Mouse (Mus musculus) urinary bladder, postnatal 14 days (tissue): ENCODE results near the gene Mrvi1.

Experiments used
- DNase-seq: peaks from one replicate; pipeline ENCODE4 v3.0.0; 2021; ENCODE audit warnings: low spot score

The Mrvi1 gene

GRCm38 (mm10) chr7:110893943-110894610 lies 88.2 kb downstream of the Mrvi1 start:
- DNase-seq: peak; percentile 20

GRCm38 (mm10) chr7:110891501-110891986 lies 90.7 kb downstream of the Mrvi1 start:
- peak; percentile 54 for DNase-seq

- DNase-seq: peak; percentile 38
Measured at GRCm38 (mm10) chr7:110881746-110882333, 100.4 kb downstream of the Mrvi1 start.

- DNase-seq: no peak
Measured at GRCm38 (mm10) chr7:110878028-110878427, 104.2 kb downstream of the Mrvi1 start.

GRCm38 (mm10) chr7:110876965-110877364 lies 105.3 kb downstream of the Mrvi1 start:
- DNase-seq: no peak

- no peak for DNase-seq
Measured at GRCm38 (mm10) chr7:110868807-110869206, 113.5 kb downstream of the Mrvi1 start.

- no peak for DNase-seq
Measured at GRCm38 (mm10) chr7:110867116-110867515, 115.1 kb downstream of the Mrvi1 start.

GRCm38 (mm10) chr7:110866021-110866420 lies 116.2 kb downstream of the Mrvi1 start:
- no peak for DNase-seq

GRCm38 (mm10) chr7:110865570-110865969 lies 116.7 kb downstream of the Mrvi1 start:
- DNase-seq: no peak

GRCm38 (mm10) chr7:110865038-110865437 lies 117.2 kb downstream of the Mrvi1 start:
- DNase-seq: no peak

GRCm38 (mm10) chr7:110862751-110863289 lies 119.4 kb downstream of the Mrvi1 start, which contains the start of gene Lyve1:
Lyve1 (minus strand) TSS chr7:110863239.
- no peak for DNase-seq

- no peak for DNase-seq
Measured at GRCm38 (mm10) chr7:110860129-110860528, 122.1 kb downstream of the Mrvi1 start.

GRCm38 (mm10) chr7:110855604-110856003 lies 126.7 kb downstream of the Mrvi1 start:
- no peak for DNase-seq

GRCm38 (mm10) chr7:110854927-110855546 lies 127.2 kb downstream of the Mrvi1 start:
- DNase-seq: no peak

GRCm38 (mm10) chr7:110854519-110854918 lies 127.7 kb downstream of the Mrvi1 start:
- no peak for DNase-seq

- DNase-seq: no peak
Measured at GRCm38 (mm10) chr7:110853611-110854010, 128.7 kb downstream of the Mrvi1 start.

GRCm38 (mm10) chr7:110851541-110852203 lies 130.6 kb downstream of the Mrvi1 start:
- DNase-seq: no peak

- no peak for DNase-seq
Measured at GRCm38 (mm10) chr7:110848371-110848770, 133.9 kb downstream of the Mrvi1 start.

GRCm38 (mm10) chr7:110847321-110847720 lies 134.9 kb downstream of the Mrvi1 start:
- no peak for DNase-seq

- peak; percentile 93 for DNase-seq
Measured at GRCm38 (mm10) chr7:110843916-110844874, 138.1 kb downstream of the Mrvi1 start, which contains the start of gene Rnf141. Rnf141 (minus strand) TSS chr7:110844457.

GRCm38 (mm10) chr7:110840332-110840731 lies 141.9 kb downstream of the Mrvi1 start:
- DNase-seq: no peak
